ENCODE assay signal across 18 mouse cellular contexts in the genomic region with DNA sequence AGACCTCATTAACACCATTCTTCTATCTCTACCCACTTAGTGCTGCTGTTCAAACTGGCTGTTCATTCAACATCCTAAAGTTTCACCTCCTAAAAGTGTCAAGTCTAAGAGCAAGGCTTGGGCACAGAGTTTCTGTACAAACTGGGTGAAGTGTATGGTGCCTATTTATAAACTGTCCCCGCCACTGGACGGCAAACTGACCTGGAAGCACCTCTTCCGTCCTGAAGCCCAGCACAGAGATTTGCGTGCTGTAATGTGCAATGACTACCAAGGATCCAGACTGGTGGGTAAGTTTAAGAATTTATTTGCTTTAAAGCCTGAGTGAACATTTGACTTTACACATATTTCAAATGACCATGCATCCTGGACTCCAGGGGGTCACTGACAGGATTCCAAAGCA.
"Had no signal": no experiment of that assay in that cellular context is flagged by ENCODE, and none has a peak within 500 bp of the region (broad histone marks: within the 10 kb centered on the region; RNA-seq: fewer than 3 reads in every experiment).

No protein-coding gene starts in this region.

- H3K9me3 ChIP-seq: limb, embryonic 12.5 days; liver, embryonic 13.5 days; lung, embryonic 15.5 days; midbrain, embryonic 13.5 days; neural tube, embryonic 15.5 days had no signal

- H3K4me1 ChIP-seq: limb, embryonic 12.5 days; liver, embryonic 13.5 days; lung, embryonic 15.5 days; midbrain, embryonic 13.5 days; neural tube, embryonic 15.5 days had no signal

- DNase-seq: kidney, adult 9 months; kidney, postnatal 10 days; kidney, postnatal 4 days; liver; liver, embryonic 13.5 days; liver, postnatal 0 days; lung, postnatal 14 days; right cerebral cortex, adult 18-20 months; right cerebral cortex, postnatal 25 days; thymus, postnatal 14 days had no signal

- H3K4me3 ChIP-seq: layer of hippocampus, adult 2 months; limb, embryonic 12.5 days; liver, embryonic 13.5 days; lung, embryonic 15.5 days; midbrain, embryonic 13.5 days; myocyte; neural tube, embryonic 15.5 days had no signal

- H3K27ac ChIP-seq: layer of hippocampus, adult 2 months; limb, embryonic 12.5 days; liver, embryonic 13.5 days; lung, embryonic 15.5 days; macrophage; midbrain, embryonic 13.5 days; neural tube, embryonic 15.5 days; stomach, postnatal 0 days had no signal

- H3K27me3 ChIP-seq: limb, embryonic 12.5 days; liver, embryonic 13.5 days; lung, embryonic 15.5 days; midbrain, embryonic 13.5 days; neural tube, embryonic 15.5 days had no signal

- ATAC-seq: liver, postnatal 0 days; midbrain, embryonic 13.5 days had no signal
